Mouse (Mus musculus): ENCODE measurements at regions not wholly inside any gene's neighbourhood (a gene's known extent, or its start where the extent isn't known, plus 50 kb on each side); places are given as distances from the start of the nearest gene placed in this dataset.

- no peaks in the 10 kb centered on the region for H3K27me3 ChIP-seq (ENCODE audit: control insufficient read depth, insufficient read depth, insufficient read length)
- H3K4me3 ChIP-seq = no peak overlapping the region
- no peak for TF ChIP-seq POLR2A (IDR thresholded peaks at IDR 0.05; ENCODE audit: insufficient read length, low read depth)
- no peak for TF ChIP-seq POLR2AphosphoS2 (IDR thresholded peaks at IDR 0.05; ENCODE audit: insufficient read length, low read depth)
- TF ChIP-seq REST (IDR thresholded peaks at IDR 0.05; ENCODE audit: insufficient read depth, insufficient read length) = no peak
- no peaks in the 10 kb centered on the region for H3K79me2 ChIP-seq (ENCODE audit: control insufficient read depth, insufficient read depth)
- no peak overlapping the region for H3K4me2 ChIP-seq (ENCODE audit: low read depth)
- no peak overlapping the region for H3ac ChIP-seq (ENCODE audit: control insufficient read depth, insufficient read length)
- H3K36me3 ChIP-seq (ENCODE audit: control insufficient read depth, insufficient read depth) = no peaks in the 10 kb centered on the region
These were observed 257.8 kb upstream of the Chrm3 start for GRCm38 (mm10) chr13:10618421-10618954.

DNA sequence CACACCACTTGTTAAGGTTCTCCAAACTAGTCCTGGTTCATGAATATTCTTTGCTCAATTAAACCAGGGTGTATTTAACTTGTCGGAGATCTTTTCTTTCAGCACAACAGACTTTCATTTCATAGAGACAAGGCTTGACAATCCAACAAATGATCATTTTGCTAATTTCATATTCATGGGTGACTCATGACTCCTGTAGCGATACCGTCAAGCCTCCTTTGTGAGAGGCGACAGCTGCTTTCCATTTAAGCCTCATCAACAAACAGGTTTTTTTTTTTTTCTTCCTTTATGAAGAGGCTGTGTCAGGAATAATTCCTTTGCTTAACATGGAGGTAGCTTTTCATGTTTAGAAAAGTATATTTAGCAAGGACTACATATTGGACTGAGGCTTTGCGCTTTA is 214.3 kb upstream of the Chrm3 start:
- H3K79me2 ChIP-seq (ENCODE audit: control insufficient read depth, insufficient read depth) = no peaks in the 10 kb centered on the region
- H3K36me3 ChIP-seq (ENCODE audit: control insufficient read depth, insufficient read depth) = no peaks in the 10 kb centered on the region
- no peak overlapping the region for H3K4me2 ChIP-seq (ENCODE audit: low read depth)
- H3ac ChIP-seq (ENCODE audit: control insufficient read depth, insufficient read length) = no peak overlapping the region
- no peaks in the 10 kb centered on the region for H3K27me3 ChIP-seq (ENCODE audit: control insufficient read depth, insufficient read depth, insufficient read length)
- no peak overlapping the region for H3K4me3 ChIP-seq
- TF ChIP-seq MYOG (IDR thresholded peaks at IDR 0.05; ENCODE audit: control insufficient read depth in 1 of 3, insufficient read depth in 1 of 3, insufficient read length in 2 of 3, low read depth in 2 of 3) (no peak), CEBPB (IDR thresholded peaks at IDR 0.05; ENCODE audit: insufficient read depth, poor library complexity, severe bottlenecking) (no peak)

GRCm38 (mm10) chr13:10566825-10567224 is 206.2 kb upstream of the Chrm3 start:
- Histone ChIP-seq H3K4me3 (no peak overlapping the region), H3K79me2 (ENCODE audit: control insufficient read depth, insufficient read depth) (no peaks in the 10 kb centered on the region)
- TF ChIP-seq MYOG (IDR thresholded peaks at IDR 0.05; ENCODE audit: control insufficient read depth in 1 of 3, insufficient read depth in 1 of 3, insufficient read length in 2 of 3, low read depth in 2 of 3) (no peak), TCF12 (IDR thresholded peaks at IDR 0.05; ENCODE audit: insufficient read depth, poor library complexity, severe bottlenecking) (no peak), MAX (IDR thresholded peaks at IDR 0.05; ENCODE audit: low read depth) (no peak), MYOD1 (IDR thresholded peaks at IDR 0.05; ENCODE audit: control insufficient read depth in 1 of 3, insufficient read length in 2 of 3, low read depth in 2 of 3) (no peak), POLR2A (IDR thresholded peaks at IDR 0.05; ENCODE audit: insufficient read length, low read depth) (no peak), E2F4 (IDR thresholded peaks at IDR 0.05; ENCODE audit: insufficient read depth) (no peak), TCF3 (IDR thresholded peaks at IDR 0.05; ENCODE audit: insufficient read length, low read depth) (no peak), CEBPB (IDR thresholded peaks at IDR 0.05; ENCODE audit: insufficient read depth, poor library complexity, severe bottlenecking) (no peak), POLR2AphosphoS2 (IDR thresholded peaks at IDR 0.05; ENCODE audit: insufficient read length, low read depth) (no peak), REST (IDR thresholded peaks at IDR 0.05; ENCODE audit: insufficient read depth, insufficient read length) (no peak), SRF (IDR thresholded peaks at IDR 0.05; ENCODE audit: control insufficient read depth, insufficient read length, low read depth) (no peak), USF1 (IDR thresholded peaks at IDR 0.05; ENCODE audit: low read depth) (no peak)

DNA sequence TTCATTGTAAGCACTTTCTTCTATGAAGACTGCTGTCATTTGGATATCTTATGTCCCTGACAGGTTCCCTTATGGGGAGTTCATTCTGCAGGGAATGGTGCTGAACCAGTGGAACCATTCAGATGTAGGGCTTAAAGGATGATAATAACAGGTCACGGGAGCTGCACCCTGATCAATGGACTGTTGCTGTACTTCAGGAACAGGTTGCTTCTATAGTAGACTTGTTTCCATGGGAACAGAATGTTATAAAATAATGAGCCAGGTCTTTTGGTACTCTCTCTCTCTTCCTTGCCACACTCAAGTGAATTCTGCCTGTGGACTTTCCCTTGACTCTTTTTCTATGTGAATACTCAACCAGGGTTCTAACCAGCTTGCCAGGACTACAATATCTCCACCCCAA is 196.9 kb upstream of the Chrm3 start:
- H3K79me2 ChIP-seq (ENCODE audit: control insufficient read depth, insufficient read depth) = no peaks in the 10 kb centered on the region
- H3K36me3 ChIP-seq (ENCODE audit: control insufficient read depth, insufficient read depth) = no peaks in the 10 kb centered on the region
- no peak overlapping the region for H3K4me3 ChIP-seq
- TF ChIP-seq POLR2AphosphoS2 (IDR thresholded peaks at IDR 0.05; ENCODE audit: insufficient read length, low read depth) (no peak), USF1 (IDR thresholded peaks at IDR 0.05; ENCODE audit: low read depth) (no peak), SRF (IDR thresholded peaks at IDR 0.05; ENCODE audit: control insufficient read depth, insufficient read length, low read depth) (no peak), POLR2A (IDR thresholded peaks at IDR 0.05; ENCODE audit: insufficient read length, low read depth) (no peak), E2F4 (IDR thresholded peaks at IDR 0.05; ENCODE audit: insufficient read depth) (no peak), CEBPB (IDR thresholded peaks at IDR 0.05; ENCODE audit: insufficient read depth, poor library complexity, severe bottlenecking) (no peak), MYOG (IDR thresholded peaks at IDR 0.05; ENCODE audit: control insufficient read depth in 1 of 3, insufficient read depth in 1 of 3, insufficient read length in 2 of 3, low read depth in 2 of 3) (no peak), MAX (IDR thresholded peaks at IDR 0.05; ENCODE audit: low read depth) (no peak), TCF12 (IDR thresholded peaks at IDR 0.05; ENCODE audit: insufficient read depth, poor library complexity, severe bottlenecking) (no peak), MYOD1 (IDR thresholded peaks at IDR 0.05; ENCODE audit: control insufficient read depth in 1 of 3, insufficient read length in 2 of 3, low read depth in 2 of 3) (no peak), TCF3 (IDR thresholded peaks at IDR 0.05; ENCODE audit: insufficient read length, low read depth) (no peak), REST (IDR thresholded peaks at IDR 0.05; ENCODE audit: insufficient read depth, insufficient read length) (no peak)
- no peaks in the 10 kb centered on the region for H3K27me3 ChIP-seq (ENCODE audit: control insufficient read depth, insufficient read depth, insufficient read length)
- H3K4me2 ChIP-seq (ENCODE audit: low read depth) = no peak overlapping the region
- H3ac ChIP-seq (ENCODE audit: control insufficient read depth, insufficient read length) = no peak overlapping the region

More at GRCm38 (mm10) chr13:10566825-10567224, 206.2 kb upstream of the Chrm3 start:
- Histone ChIP-seq H3K4me2 (ENCODE audit: low read depth) (no peak overlapping the region), H3ac (ENCODE audit: control insufficient read depth, insufficient read length) (no peak overlapping the region), H3K36me3 (ENCODE audit: control insufficient read depth, insufficient read depth) (no peaks in the 10 kb centered on the region), H3K27me3 (ENCODE audit: control insufficient read depth, insufficient read depth, insufficient read length) (no peaks in the 10 kb centered on the region)

GRCm38 (mm10) chr13:10554595-10554994 is 193.9 kb upstream of the Chrm3 start:
- Histone ChIP-seq H3ac (ENCODE audit: control insufficient read depth, insufficient read length) (no peak overlapping the region), H3K36me3 (ENCODE audit: control insufficient read depth, insufficient read depth) (no peaks in the 10 kb centered on the region), H3K27me3 (ENCODE audit: control insufficient read depth, insufficient read depth, insufficient read length) (no peaks in the 10 kb centered on the region), H3K4me2 (ENCODE audit: low read depth) (no peak overlapping the region), H3K4me3 (no peak overlapping the region), H3K79me2 (ENCODE audit: control insufficient read depth, insufficient read depth) (no peaks in the 10 kb centered on the region)
- TF ChIP-seq SRF (IDR thresholded peaks at IDR 0.05; ENCODE audit: control insufficient read depth, insufficient read length, low read depth) = no peak
- no peak for TF ChIP-seq MAX (IDR thresholded peaks at IDR 0.05; ENCODE audit: low read depth)
- TF ChIP-seq POLR2AphosphoS2 (IDR thresholded peaks at IDR 0.05; ENCODE audit: insufficient read length, low read depth) = no peak
- TF ChIP-seq USF1 (IDR thresholded peaks at IDR 0.05; ENCODE audit: low read depth) = no peak
- no peak for TF ChIP-seq MYOG (IDR thresholded peaks at IDR 0.05; ENCODE audit: control insufficient read depth in 1 of 3, insufficient read depth in 1 of 3, insufficient read length in 2 of 3, low read depth in 2 of 3)
- no peak for TF ChIP-seq CEBPB (IDR thresholded peaks at IDR 0.05; ENCODE audit: insufficient read depth, poor library complexity, severe bottlenecking)
- no peak for TF ChIP-seq MYOD1 (IDR thresholded peaks at IDR 0.05; ENCODE audit: control insufficient read depth in 1 of 3, insufficient read length in 2 of 3, low read depth in 2 of 3)
- no peak for TF ChIP-seq TCF12 (IDR thresholded peaks at IDR 0.05; ENCODE audit: insufficient read depth, poor library complexity, severe bottlenecking)
- no peak for TF ChIP-seq REST (IDR thresholded peaks at IDR 0.05; ENCODE audit: insufficient read depth, insufficient read length)
- TF ChIP-seq POLR2A (IDR thresholded peaks at IDR 0.05; ENCODE audit: insufficient read length, low read depth) = no peak
- no peak for TF ChIP-seq E2F4 (IDR thresholded peaks at IDR 0.05; ENCODE audit: insufficient read depth)
- TF ChIP-seq TCF3 (IDR thresholded peaks at IDR 0.05; ENCODE audit: insufficient read length, low read depth) = no peak
